Mouse (Mus musculus): ENCODE data around the gene Gcfc2. TPM values are rescaled to one million over a fixed set of nuclear protein-coding genes. Genes with fewer than 3 reads are reported as not detected.

The Gcfc2 gene
- polyA plus RNA-seq, 1 experiment from 2014 or later, result 5.0 TPM

- no peaks in the 10 kb centered on the region for H3K9me3 ChIP-seq (replicated peaks; ENCODE audit: control insufficient read depth, low read length)
- H3K4me3 ChIP-seq (ENCODE audit: low read length), result no peak overlapping the region
- no peak overlapping the region for H3K4me2 ChIP-seq (ENCODE audit: low read depth, low read length)
- no peaks in the 10 kb centered on the region for H3K27me3 ChIP-seq (ENCODE audit: control insufficient read depth, insufficient read depth, low read length)
- H3K36me3 ChIP-seq (ENCODE audit: control insufficient read depth, insufficient read depth), result peaks cover 58% of the 10 kb centered on the region
- no peaks in the 10 kb centered on the region for H3K4me1 ChIP-seq (ENCODE audit: control insufficient read depth, insufficient read depth, low read length)
- H3K9ac ChIP-seq (ENCODE audit: low read length), result no peak overlapping the region
- 91% methylated on average over 5 of the region's 5 CpGs for WGBS
- ATAC-seq (replicated peaks; ENCODE audit: extremely low read depth, insufficient read depth, low FRiP score), result no peak
- H3K27ac ChIP-seq (ENCODE audit: low read length), result no peak overlapping the region
These were observed 18.2 kb downstream of the Gcfc2 start for GRCm38 (mm10) chr6:81941718-81942117.

- no peak for ATAC-seq (replicated peaks; ENCODE audit: extremely low read depth, insufficient read depth, low FRiP score)
- Histone ChIP-seq H3K36me3 (ENCODE audit: control insufficient read depth, insufficient read depth) (peaks cover 54% of the 10 kb centered on the region), H3K27me3 (ENCODE audit: control insufficient read depth, insufficient read depth, low read length) (no peaks in the 10 kb centered on the region), H3K9me3 (replicated peaks; ENCODE audit: control insufficient read depth, low read length) (no peaks in the 10 kb centered on the region), H3K4me1 (ENCODE audit: control insufficient read depth, insufficient read depth, low read length) (no peaks in the 10 kb centered on the region), H3K27ac (ENCODE audit: low read length) (no peak overlapping the region), H3K4me2 (ENCODE audit: low read depth, low read length) (no peak overlapping the region), H3K9ac (ENCODE audit: low read length) (no peak overlapping the region), H3K4me3 (ENCODE audit: low read length) (no peak overlapping the region)
- 80% methylated on average over 2 of the region's 2 CpGs for WGBS
These were observed 19.8 kb downstream of the Gcfc2 start for GRCm38 (mm10) chr6:81943281-81943680.

GRCm38 (mm10) chr6:81944432-81944831 is 21.0 kb downstream of the Gcfc2 start:
- Histone ChIP-seq H3K4me2 (ENCODE audit: low read depth, low read length) (no peak overlapping the region), H3K4me1 (ENCODE audit: control insufficient read depth, insufficient read depth, low read length) (no peaks in the 10 kb centered on the region), H3K27ac (ENCODE audit: low read length) (no peak overlapping the region), H3K4me3 (ENCODE audit: low read length) (no peak overlapping the region), H3K36me3 (ENCODE audit: control insufficient read depth, insufficient read depth) (peaks cover 60% of the 10 kb centered on the region), H3K9ac (ENCODE audit: low read length) (no peak overlapping the region), H3K27me3 (ENCODE audit: control insufficient read depth, insufficient read depth, low read length) (no peaks in the 10 kb centered on the region), H3K9me3 (replicated peaks; ENCODE audit: control insufficient read depth, low read length) (no peaks in the 10 kb centered on the region)
- ATAC-seq (replicated peaks; ENCODE audit: extremely low read depth, insufficient read depth, low FRiP score), result no peak
- 90% methylated on average over 3 of the region's 3 CpGs for WGBS

GRCm38 (mm10) chr6:81946906-81947305 is 23.4 kb downstream of the Gcfc2 start:
- Histone ChIP-seq H3K4me3 (ENCODE audit: low read length) (no peak overlapping the region), H3K9ac (ENCODE audit: low read length) (no peak overlapping the region), H3K4me2 (ENCODE audit: low read depth, low read length) (no peak overlapping the region), H3K36me3 (ENCODE audit: control insufficient read depth, insufficient read depth) (peaks cover 63% of the 10 kb centered on the region), H3K27me3 (ENCODE audit: control insufficient read depth, insufficient read depth, low read length) (no peaks in the 10 kb centered on the region), H3K27ac (ENCODE audit: low read length) (no peak overlapping the region), H3K4me1 (ENCODE audit: control insufficient read depth, insufficient read depth, low read length) (no peaks in the 10 kb centered on the region), H3K9me3 (replicated peaks; ENCODE audit: control insufficient read depth, low read length) (no peaks in the 10 kb centered on the region)
- 91% methylated on average over 6 of the region's 6 CpGs for WGBS
- ATAC-seq (replicated peaks; ENCODE audit: extremely low read depth, insufficient read depth, low FRiP score), result no peak

- Histone ChIP-seq H3K36me3 (ENCODE audit: control insufficient read depth, insufficient read depth) (peaks cover 37% of the 10 kb centered on the region), H3K27ac (ENCODE audit: low read length) (no peak overlapping the region), H3K27me3 (ENCODE audit: control insufficient read depth, insufficient read depth, low read length) (no peaks in the 10 kb centered on the region), H3K9me3 (replicated peaks; ENCODE audit: control insufficient read depth, low read length) (no peaks in the 10 kb centered on the region), H3K4me2 (ENCODE audit: low read depth, low read length) (no peak overlapping the region), H3K9ac (ENCODE audit: low read length) (no peak overlapping the region), H3K4me3 (ENCODE audit: low read length) (no peak overlapping the region), H3K4me1 (ENCODE audit: control insufficient read depth, insufficient read depth, low read length) (no peaks in the 10 kb centered on the region)
- no peak for ATAC-seq (replicated peaks; ENCODE audit: extremely low read depth, insufficient read depth, low FRiP score)
- WGBS, result 87% methylated on average over 5 of the region's 5 CpGs
These were observed 31.7 kb downstream of the Gcfc2 start for GRCm38 (mm10) chr6:81955133-81955532.

GRCm38 (mm10) chr6:81956399-81956798 is 32.9 kb downstream of the Gcfc2 start:
- Histone ChIP-seq H3K9ac (ENCODE audit: low read length) (no peak overlapping the region), H3K36me3 (ENCODE audit: control insufficient read depth, insufficient read depth) (peaks cover 33% of the 10 kb centered on the region), H3K4me1 (ENCODE audit: control insufficient read depth, insufficient read depth, low read length) (no peaks in the 10 kb centered on the region), H3K9me3 (replicated peaks; ENCODE audit: control insufficient read depth, low read length) (no peaks in the 10 kb centered on the region), H3K4me3 (ENCODE audit: low read length) (no peak overlapping the region), H3K27me3 (ENCODE audit: control insufficient read depth, insufficient read depth, low read length) (no peaks in the 10 kb centered on the region), H3K4me2 (ENCODE audit: low read depth, low read length) (no peak overlapping the region), H3K27ac (ENCODE audit: low read length) (no peak overlapping the region)
- WGBS, result 91% methylated on average over 4 of the region's 4 CpGs
- ATAC-seq (replicated peaks; ENCODE audit: extremely low read depth, insufficient read depth, low FRiP score), result no peak

- H3K4me1 ChIP-seq (ENCODE audit: control insufficient read depth, insufficient read depth, low read length), result no peaks in the 10 kb centered on the region
- 87% methylated on average over 11 of the region's 11 CpGs for WGBS
- no peak for ATAC-seq (replicated peaks; ENCODE audit: extremely low read depth, insufficient read depth, low FRiP score)
- no peaks in the 10 kb centered on the region for H3K27me3 ChIP-seq (ENCODE audit: control insufficient read depth, insufficient read depth, low read length)
- H3K36me3 ChIP-seq (ENCODE audit: control insufficient read depth, insufficient read depth), result peaks cover 40% of the 10 kb centered on the region
- no peak overlapping the region for H3K4me3 ChIP-seq (ENCODE audit: low read length)
- H3K27ac ChIP-seq (ENCODE audit: low read length), result no peak overlapping the region
- H3K9me3 ChIP-seq (replicated peaks; ENCODE audit: control insufficient read depth, low read length), result no peaks in the 10 kb centered on the region
- no peak overlapping the region for H3K9ac ChIP-seq (ENCODE audit: low read length)
- H3K4me2 ChIP-seq (ENCODE audit: low read depth, low read length), result no peak overlapping the region
These were observed 34.5 kb downstream of the Gcfc2 start for GRCm38 (mm10) chr6:81957992-81958391.

- 90% methylated on average over 8 of the region's 8 CpGs for WGBS
- peaks cover 6% of the 10 kb centered on the region for H3K4me1 ChIP-seq (ENCODE audit: control insufficient read depth, insufficient read depth, low read length)
- no peak overlapping the region for H3K27ac ChIP-seq (ENCODE audit: low read length)
- H3K27me3 ChIP-seq (ENCODE audit: control insufficient read depth, insufficient read depth, low read length), result no peaks in the 10 kb centered on the region
- no peak overlapping the region for H3K4me3 ChIP-seq (ENCODE audit: low read length)
- no peaks in the 10 kb centered on the region for H3K9me3 ChIP-seq (replicated peaks; ENCODE audit: control insufficient read depth, low read length)
- no peak overlapping the region for H3K9ac ChIP-seq (ENCODE audit: low read length)
- ATAC-seq (replicated peaks; ENCODE audit: extremely low read depth, insufficient read depth, low FRiP score), result no peak
- peaks cover 46% of the 10 kb centered on the region for H3K36me3 ChIP-seq (ENCODE audit: control insufficient read depth, insufficient read depth)
- H3K4me2 ChIP-seq (ENCODE audit: low read depth, low read length), result no peak overlapping the region
These were observed 36.4 kb downstream of the Gcfc2 start for GRCm38 (mm10) chr6:81959866-81960265.

GRCm38 (mm10) chr6:81960284-81960683 is 36.8 kb downstream of the Gcfc2 start:
- Histone ChIP-seq H3K27ac (ENCODE audit: low read length) (no peak overlapping the region), H3K4me3 (ENCODE audit: low read length) (no peak overlapping the region), H3K9me3 (replicated peaks; ENCODE audit: control insufficient read depth, low read length) (no peaks in the 10 kb centered on the region), H3K9ac (ENCODE audit: low read length) (no peak overlapping the region), H3K27me3 (ENCODE audit: control insufficient read depth, insufficient read depth, low read length) (no peaks in the 10 kb centered on the region), H3K4me1 (ENCODE audit: control insufficient read depth, insufficient read depth, low read length) (peaks cover 9% of the 10 kb centered on the region), H3K36me3 (ENCODE audit: control insufficient read depth, insufficient read depth) (peaks cover 42% of the 10 kb centered on the region), H3K4me2 (ENCODE audit: low read depth, low read length) (no peak overlapping the region)
- WGBS, result 92% methylated on average over 1 of the region's 1 CpGs
- ATAC-seq (replicated peaks; ENCODE audit: extremely low read depth, insufficient read depth, low FRiP score), result no peak

Data from heart, embryonic 16.5 days (tissue).